Mouse (Mus musculus): ENCODE data around the gene Itga2. TPM values are rescaled to one million over a fixed set of nuclear protein-coding genes. Genes with fewer than 3 reads are reported as not detected.

Itga2 gene
- total RNA-seq, 1 experiment: 0.31 TPM

GRCm38 (mm10) chr13:114910629-114911028 is 21.3 kb downstream of the Itga2 start:
- in situ Hi-C loops (cut with MboI; ENCODE audit: low sequenced_read_pairs in 2 of 2, unreplicated experiment in 2 of 2): no loop called here
- H3K4me3 ChIP-seq (ENCODE audit: insufficient read depth in 1 of 2, low read depth in 1 of 2, low read length in 2 of 2, poor library complexity in 1 of 2, severe bottlenecking in 1 of 2): no peak overlapping the region
- no peak for DNase-seq (ENCODE audit: low read depth, low spot score)
- H3K9ac ChIP-seq (ENCODE audit: insufficient read depth, low read depth, low read length, poor library complexity, severe bottlenecking): no peak overlapping the region
- H3K9me3 ChIP-seq (ENCODE audit: control insufficient read depth, insufficient read depth, low read depth, low read length): no peaks in the 10 kb centered on the region
- no peak for TF ChIP-seq HCFC1 (IDR thresholded peaks at IDR 0.05; ENCODE audit: borderline replicate concordance, insufficient read depth, low read length)
- no peak for TF ChIP-seq CHD2 (IDR thresholded peaks at IDR 0.05; ENCODE audit: low read depth, low read length)
- no peak for TF ChIP-seq MAFK (IDR thresholded peaks at IDR 0.05; ENCODE audit: insufficient read depth, low read depth, low read length)
- TF ChIP-seq ZNF384 (IDR thresholded peaks at IDR 0.05; ENCODE audit: low read depth, low read length): no peak
- TF ChIP-seq ZC3H11A (IDR thresholded peaks at IDR 0.05; ENCODE audit: borderline replicate concordance, low read depth, low read length): no peak
- no peak overlapping the region for H3K27ac ChIP-seq (ENCODE audit: insufficient read depth, low read depth, low read length, poor library complexity, severe bottlenecking)
- no peaks in the 10 kb centered on the region for H3K36me3 ChIP-seq (ENCODE audit: control insufficient read depth, insufficient read depth, low read length, poor library complexity, severe bottlenecking)
- no peaks in the 10 kb centered on the region for H3K4me1 ChIP-seq (ENCODE audit: control insufficient read depth in 2 of 2, insufficient read depth in 2 of 2, low read length in 2 of 2, poor library complexity in 1 of 2)

GRCm38 (mm10) chr13:114909514-114909913 is 22.4 kb downstream of the Itga2 start:
- no peak for DNase-seq (ENCODE audit: low read depth, low spot score)
- Histone ChIP-seq H3K36me3 (ENCODE audit: control insufficient read depth, insufficient read depth, low read length, poor library complexity, severe bottlenecking) (no peaks in the 10 kb centered on the region), H3K27ac (ENCODE audit: insufficient read depth, low read depth, low read length, poor library complexity, severe bottlenecking) (no peak overlapping the region), H3K4me1 (ENCODE audit: control insufficient read depth in 2 of 2, insufficient read depth in 2 of 2, low read length in 2 of 2, poor library complexity in 1 of 2) (no peaks in the 10 kb centered on the region), H3K9me3 (ENCODE audit: control insufficient read depth, insufficient read depth, low read depth, low read length) (no peaks in the 10 kb centered on the region), H3K9ac (ENCODE audit: insufficient read depth, low read depth, low read length, poor library complexity, severe bottlenecking) (no peak overlapping the region), H3K4me3 (ENCODE audit: insufficient read depth in 1 of 2, low read depth in 1 of 2, low read length in 2 of 2, poor library complexity in 1 of 2, severe bottlenecking in 1 of 2) (no peak overlapping the region)
- in situ Hi-C loops (cut with MboI; ENCODE audit: low sequenced_read_pairs in 2 of 2, unreplicated experiment in 2 of 2): no loop called here
- no peak for TF ChIP-seq ZNF384 (IDR thresholded peaks at IDR 0.05; ENCODE audit: low read depth, low read length)
- no peak for TF ChIP-seq HCFC1 (IDR thresholded peaks at IDR 0.05; ENCODE audit: borderline replicate concordance, insufficient read depth, low read length)
- no peak for TF ChIP-seq ZC3H11A (IDR thresholded peaks at IDR 0.05; ENCODE audit: borderline replicate concordance, low read depth, low read length)
- no peak for TF ChIP-seq CHD2 (IDR thresholded peaks at IDR 0.05; ENCODE audit: low read depth, low read length)
- TF ChIP-seq MAFK (IDR thresholded peaks at IDR 0.05; ENCODE audit: insufficient read depth, low read depth, low read length): no peak

GRCm38 (mm10) chr13:114907876-114908275 is 24.0 kb downstream of the Itga2 start:
- no peaks in the 10 kb centered on the region for H3K9me3 ChIP-seq (ENCODE audit: control insufficient read depth, insufficient read depth, low read depth, low read length)
- no peak for TF ChIP-seq ZNF384 (IDR thresholded peaks at IDR 0.05; ENCODE audit: low read depth, low read length)
- TF ChIP-seq ZC3H11A (IDR thresholded peaks at IDR 0.05; ENCODE audit: borderline replicate concordance, low read depth, low read length): no peak
- TF ChIP-seq MAFK (IDR thresholded peaks at IDR 0.05; ENCODE audit: insufficient read depth, low read depth, low read length): no peak
- TF ChIP-seq HCFC1 (IDR thresholded peaks at IDR 0.05; ENCODE audit: borderline replicate concordance, insufficient read depth, low read length): no peak
- TF ChIP-seq CHD2 (IDR thresholded peaks at IDR 0.05; ENCODE audit: low read depth, low read length): no peak
- in situ Hi-C loops (cut with MboI; ENCODE audit: low sequenced_read_pairs in 2 of 2, unreplicated experiment in 2 of 2): no loop called here
- no peak overlapping the region for H3K9ac ChIP-seq (ENCODE audit: insufficient read depth, low read depth, low read length, poor library complexity, severe bottlenecking)
- no peak overlapping the region for H3K27ac ChIP-seq (ENCODE audit: insufficient read depth, low read depth, low read length, poor library complexity, severe bottlenecking)
- no peak overlapping the region for H3K4me3 ChIP-seq (ENCODE audit: insufficient read depth in 1 of 2, low read depth in 1 of 2, low read length in 2 of 2, poor library complexity in 1 of 2, severe bottlenecking in 1 of 2)
- H3K36me3 ChIP-seq (ENCODE audit: control insufficient read depth, insufficient read depth, low read length, poor library complexity, severe bottlenecking): no peaks in the 10 kb centered on the region
- no peak for DNase-seq (ENCODE audit: low read depth, low spot score)
- no peaks in the 10 kb centered on the region for H3K4me1 ChIP-seq (ENCODE audit: control insufficient read depth in 2 of 2, insufficient read depth in 2 of 2, low read length in 2 of 2, poor library complexity in 1 of 2)

- Histone ChIP-seq H3K27ac (ENCODE audit: insufficient read depth, low read depth, low read length, poor library complexity, severe bottlenecking) (no peak overlapping the region), H3K4me3 (ENCODE audit: insufficient read depth in 1 of 2, low read depth in 1 of 2, low read length in 2 of 2, poor library complexity in 1 of 2, severe bottlenecking in 1 of 2) (no peak overlapping the region), H3K36me3 (ENCODE audit: control insufficient read depth, insufficient read depth, low read length, poor library complexity, severe bottlenecking) (no peaks in the 10 kb centered on the region), H3K9ac (ENCODE audit: insufficient read depth, low read depth, low read length, poor library complexity, severe bottlenecking) (no peak overlapping the region), H3K9me3 (ENCODE audit: control insufficient read depth, insufficient read depth, low read depth, low read length) (no peaks in the 10 kb centered on the region), H3K4me1 (ENCODE audit: control insufficient read depth in 2 of 2, insufficient read depth in 2 of 2, low read length in 2 of 2, poor library complexity in 1 of 2) (no peaks in the 10 kb centered on the region)
- DNase-seq (ENCODE audit: low read depth, low spot score): no peak
- in situ Hi-C loops (cut with MboI; ENCODE audit: low sequenced_read_pairs in 2 of 2, unreplicated experiment in 2 of 2): no loop called here
- no peak for TF ChIP-seq HCFC1 (IDR thresholded peaks at IDR 0.05; ENCODE audit: borderline replicate concordance, insufficient read depth, low read length)
- TF ChIP-seq MAFK (IDR thresholded peaks at IDR 0.05; ENCODE audit: insufficient read depth, low read depth, low read length): no peak
- no peak for TF ChIP-seq ZC3H11A (IDR thresholded peaks at IDR 0.05; ENCODE audit: borderline replicate concordance, low read depth, low read length)
Observed at GRCm38 (mm10) chr13:114896751-114897386, 35.0 kb downstream of the Itga2 start.

- H3K9me3 ChIP-seq (ENCODE audit: control insufficient read depth, insufficient read depth, low read depth, low read length): no peaks in the 10 kb centered on the region
- no peak overlapping the region for H3K4me3 ChIP-seq (ENCODE audit: insufficient read depth in 1 of 2, low read depth in 1 of 2, low read length in 2 of 2, poor library complexity in 1 of 2, severe bottlenecking in 1 of 2)
- H3K9ac ChIP-seq (ENCODE audit: insufficient read depth, low read depth, low read length, poor library complexity, severe bottlenecking): no peak overlapping the region
- no peaks in the 10 kb centered on the region for H3K4me1 ChIP-seq (ENCODE audit: control insufficient read depth in 2 of 2, insufficient read depth in 2 of 2, low read length in 2 of 2, poor library complexity in 1 of 2)
- no peaks in the 10 kb centered on the region for H3K36me3 ChIP-seq (ENCODE audit: control insufficient read depth, insufficient read depth, low read length, poor library complexity, severe bottlenecking)
- no peak for DNase-seq (ENCODE audit: low read depth, low spot score)
- no peak overlapping the region for H3K27ac ChIP-seq (ENCODE audit: insufficient read depth, low read depth, low read length, poor library complexity, severe bottlenecking)
- in situ Hi-C loops (cut with MboI; ENCODE audit: low sequenced_read_pairs in 2 of 2, unreplicated experiment in 2 of 2): no loop called here
- no peak for TF ChIP-seq HCFC1 (IDR thresholded peaks at IDR 0.05; ENCODE audit: borderline replicate concordance, insufficient read depth, low read length)
- no peak for TF ChIP-seq CHD2 (IDR thresholded peaks at IDR 0.05; ENCODE audit: low read depth, low read length)
- TF ChIP-seq ZNF384 (IDR thresholded peaks at IDR 0.05; ENCODE audit: low read depth, low read length): no peak
- no peak for TF ChIP-seq MAFK (IDR thresholded peaks at IDR 0.05; ENCODE audit: insufficient read depth, low read depth, low read length)
- TF ChIP-seq ZC3H11A (IDR thresholded peaks at IDR 0.05; ENCODE audit: borderline replicate concordance, low read depth, low read length): no peak
Observed at GRCm38 (mm10) chr13:114895896-114896295, 36.0 kb downstream of the Itga2 start.

Measured in ES-E14 (cell line).